Mouse (Mus musculus) layer of hippocampus, adult 9-11 months (tissue): Measurements from ENCODE around the gene Rgs9.

Experiments
- DNase-seq: peaks from one replicate; pipeline ENCODE4 v3.0.0; 2022

Rgs9 gene

GRCm38 (mm10) chr11:109238671-109239070 is 59.3 kb downstream of the Rgs9 start:
- DNase-seq, result no peak

- DNase-seq, result no peak
Observed at GRCm38 (mm10) chr11:109237796-109238195, 60.1 kb downstream of the Rgs9 start.

GRCm38 (mm10) chr11:109233627-109234026 is 64.3 kb downstream of the Rgs9 start:
- no peak for DNase-seq

- no peak for DNase-seq
Observed at GRCm38 (mm10) chr11:109232811-109233210, 65.1 kb downstream of the Rgs9 start.

GRCm38 (mm10) chr11:109227139-109227538 is 70.8 kb downstream of the Rgs9 start:
- no peak for DNase-seq

GRCm38 (mm10) chr11:109221209-109222007 is 76.5 kb downstream of the Rgs9 start:
- DNase-seq, result no peak

- no peak for DNase-seq
Observed at GRCm38 (mm10) chr11:109218722-109219430, 79.1 kb downstream of the Rgs9 start.

GRCm38 (mm10) chr11:109217827-109218536 is 79.9 kb downstream of the Rgs9 start:
- DNase-seq, result no peak

- no peak for DNase-seq
Observed at GRCm38 (mm10) chr11:109210772-109211171, 87.2 kb downstream of the Rgs9 start.

GRCm38 (mm10) chr11:109210341-109210740 is 87.6 kb downstream of the Rgs9 start:
- no peak for DNase-seq

- no peak for DNase-seq
Observed at GRCm38 (mm10) chr11:109206732-109207131, 91.2 kb downstream of the Rgs9 start.

- DNase-seq, result no peak
Observed at GRCm38 (mm10) chr11:109206028-109206427, 91.9 kb downstream of the Rgs9 start.

GRCm38 (mm10) chr11:109199612-109200293 is 98.2 kb downstream of the Rgs9 start:
- DNase-seq, result no peak

GRCm38 (mm10) chr11:109192673-109193557 is 105.0 kb downstream of the Rgs9 start:
- DNase-seq, result peak; percentile 61

GRCm38 (mm10) chr11:109188235-109188634 is 109.7 kb downstream of the Rgs9 start:
- no peak for DNase-seq

- DNase-seq, result no peak
Observed at GRCm38 (mm10) chr11:109187631-109188184, 110.2 kb downstream of the Rgs9 start.

GRCm38 (mm10) chr11:109181118-109181517 is 116.8 kb downstream of the Rgs9 start:
- no peak for DNase-seq

GRCm38 (mm10) chr11:109180290-109180689 is 117.6 kb downstream of the Rgs9 start:
- DNase-seq, result no peak

- DNase-seq, result peak; percentile 34
Observed at GRCm38 (mm10) chr11:109178788-109179518, 119.0 kb downstream of the Rgs9 start.

- no peak for DNase-seq
Observed at GRCm38 (mm10) chr11:109175376-109175969, 122.5 kb downstream of the Rgs9 start.
